Mouse (Mus musculus) liver, embryonic 11.5 days (tissue): Measurements from ENCODE around the gene Cys1. TPM values are rescaled to one million over a fixed set of nuclear protein-coding genes. Genes with fewer than 3 reads are reported as not detected.

Experiments used
- ATAC-seq: fragments of 200-750 bp; cut with Nextera tagmentation; replicated peaks from 2 replicates; pipeline ENCODE4 v1.8.0; 2017; ENCODE audit warnings: moderate number of reproducible peaks, mild to moderate bottlenecking, moderate TSS enrichment, moderate library complexity; ENCODE audit not compliant: low FRiP score
- DNase-seq: peaks from one replicate; pipeline ENCODE4 v3.0.0-alpha.2; 2017; ENCODE audit warnings: low spot score
- H3K27ac ChIP-seq: fragments of 300-500 bp; sonication (generic); 2 replicates; pipeline ENCODE4 v1.5.1; 2014; ENCODE audit warnings: mild to moderate bottlenecking, low read depth, low read length, control low read depth
- H3K27me3 ChIP-seq: fragments of 300-500 bp; sonication (generic); replicated peaks from 2 replicates; pipeline ENCODE4 v1.6.1; 2014; ENCODE audit warnings: low read length, mixed read lengths; ENCODE audit not compliant: control insufficient read depth, insufficient read depth
- H3K36me3 ChIP-seq: fragments of 300-500 bp; sonication (generic); 2 replicates; pipeline ENCODE4 v1.6.1; 2014; ENCODE audit warnings: mild to moderate bottlenecking, low read length, moderate library complexity, mixed read lengths; ENCODE audit not compliant: control insufficient read depth, insufficient read depth
- H3K4me1 ChIP-seq: fragments of 300-500 bp; sonication (generic); replicated peaks from 2 replicates; pipeline ENCODE4 v1.6.1; 2014; ENCODE audit warnings: low read length, mixed read lengths; ENCODE audit not compliant: control insufficient read depth, insufficient read depth
- H3K4me2 ChIP-seq: fragments of 300-500 bp; sonication (generic); 2 replicates; pipeline ENCODE4 v1.6.1; 2014; ENCODE audit warnings: mild to moderate bottlenecking, control low read depth, moderate library complexity
- H3K4me3 ChIP-seq: fragments of 300-500 bp; sonication (generic); 2 replicates; pipeline ENCODE4 v1.5.1; 2014; ENCODE audit warnings: low read depth, low read length, control low read depth
- H3K9ac ChIP-seq: fragments of 300-500 bp; sonication (generic); 2 replicates; pipeline ENCODE4 v1.6.1; 2014; ENCODE audit warnings: low read depth, low read length, control low read depth
- H3K9me3 ChIP-seq: fragments of 300-500 bp; sonication (generic); 2 replicates; pipeline ENCODE4 v1.6.1; 2016; ENCODE audit warnings: low read length, inconsistent platforms, mixed read lengths; ENCODE audit not compliant: control insufficient read depth
- WGBS: fragments of 180-500 bp; shearing (Covaris S2); extraction: QIAGEN DNeasy Blood & Tissue Kit; methylation state at CpG from one replicate; pipeline ENCODE4 v1.1.7; 2014; 5-methylcytosine and 5-hydroxymethylcytosine counted together
- polyA plus RNA-seq: library from polyadenylated mRNA; unstranded; fragments of >200 nt; fragmentation: Nextera tagmentation; extraction: Ambion mirVana; gene quantifications from 2 replicates; pipeline ENCODE4 v1.2.1, GENCODE M21; 2014

The Cys1 gene
- polyA plus RNA-seq, 1 experiment from 2014 or later: 0.49 TPM

GRCm38 (mm10) chr12:24626401-24626800 lies 55.2 kb downstream of the Cys1 start:
- ATAC-seq: no peak
- Histone ChIP-seq H3K27me3 (no peaks in the 10 kb centered on the region), H3K4me3 (no peak overlapping the region), H3K9ac (no peak overlapping the region), H3K36me3 (no peaks in the 10 kb centered on the region), H3K9me3 (no peaks in the 10 kb centered on the region), H3K4me1 (no peaks in the 10 kb centered on the region), H3K27ac (no peak overlapping the region), H3K4me2 (no peak overlapping the region)
- no peak for DNase-seq
- WGBS: 91% methylated on average over 5 of the region's 5 CpGs

GRCm38 (mm10) chr12:24623486-24624251 lies 57.9 kb downstream of the Cys1 start:
- Histone ChIP-seq H3K4me2 (no peak overlapping the region), H3K4me1 (no peaks in the 10 kb centered on the region), H3K9ac (no peak overlapping the region), H3K27ac (no peak overlapping the region), H3K36me3 (no peaks in the 10 kb centered on the region), H3K9me3 (no peaks in the 10 kb centered on the region), H3K27me3 (no peaks in the 10 kb centered on the region; the same call in 1 of the 2 replicates), H3K4me3 (no peak overlapping the region)
- ATAC-seq (no peak), DNase-seq (no peak)
- 75% methylated on average over 12 of the region's 12 CpGs for WGBS

GRCm38 (mm10) chr12:24619436-24619835 lies 62.2 kb downstream of the Cys1 start:
- no peaks in the 10 kb centered on the region; the same call in 1 of the 2 replicates for H3K27me3 ChIP-seq
- H3K9me3 ChIP-seq: no peaks in the 10 kb centered on the region
- DNase-seq (no peak), ATAC-seq (no peak)
- no peak overlapping the region for H3K27ac ChIP-seq
- no peak overlapping the region for H3K4me3 ChIP-seq
- H3K9ac ChIP-seq: no peak overlapping the region
- no peaks in the 10 kb centered on the region for H3K4me1 ChIP-seq
- H3K4me2 ChIP-seq: no peak overlapping the region
- H3K36me3 ChIP-seq: no peaks in the 10 kb centered on the region
- 75% methylated on average over 4 of the region's 4 CpGs for WGBS

Other genes starting within 250 kb of the Cys1 start
- gene Taf1b, start 183.5 kb downstream of the Cys1 start, polyA plus RNA-seq: 23.2 and 23.7 TPM in 2 replicates
- gene Grhl1, start 109.5 kb downstream of the Cys1 start, polyA plus RNA-seq: 0.36 and 0.42 TPM in 2 replicates
- 8.7 and 12.1 TPM in 2 replicates for gene Klf11, start 30.5 kb downstream of the Cys1 start, polyA plus RNA-seq
- 422 and 475 TPM in 2 replicates for gene Rrm2, start 26.4 kb upstream of the Cys1 start, polyA plus RNA-seq
- gene Mboat2, start 149.1 kb upstream of the Cys1 start, polyA plus RNA-seq: 16.0 and 18.1 TPM in 2 replicates